Mouse (Mus musculus) brain, embryonic 14.5 days (tissue): ENCODE measurements around the gene Gm4131.

Experiments
- CTCF ChIP-seq: fragments of 200-500 bp; IDR thresholded peaks from 2 replicates; pipeline ENCODE4 v1.5.1; 2012; ENCODE audit warnings: inconsistent platforms, mild to moderate bottlenecking, moderate library complexity, borderline replicate concordance; ENCODE audit not compliant: insufficient read depth, insufficient read length; ENCODE audit errors: extremely low read depth
- POLR2A ChIP-seq: fragments of 200-500 bp; IDR thresholded peaks from 2 replicates; pipeline ENCODE4 v1.6.1; 2012; ENCODE audit warnings: mild to moderate bottlenecking, inconsistent platforms, borderline replicate concordance; ENCODE audit not compliant: poor library complexity, insufficient read depth, insufficient read length, severe bottlenecking; ENCODE audit errors: extremely low read depth

DNA sequence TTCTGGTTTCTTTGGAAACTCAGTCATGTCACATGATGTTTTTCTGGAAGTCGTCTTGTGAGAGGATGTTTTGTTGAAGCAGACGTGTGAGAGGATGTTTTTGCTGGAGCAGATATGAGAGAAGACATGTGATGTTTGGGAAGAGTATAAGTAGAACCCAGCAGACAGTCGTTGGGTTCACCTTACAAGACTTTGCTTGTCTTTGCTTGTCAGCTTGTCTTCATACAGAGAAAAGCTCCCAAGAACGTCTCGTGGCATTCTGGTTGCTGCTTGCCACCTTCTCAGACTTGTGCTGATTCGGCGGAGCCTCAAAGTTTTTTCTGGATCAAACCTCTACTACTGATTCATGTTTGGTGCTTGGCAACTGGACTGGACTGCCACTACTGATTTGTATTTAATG lies 69.3 kb downstream of the Gm4131 start:
- TF ChIP-seq POLR2A, result no peak
- TF ChIP-seq CTCF, result no peak
